Mouse (Mus musculus) kidney, postnatal 36 days (tissue): ENCODE measurements around the gene Lypd4.
"Not testable (repeated sequence)": the region's sequence is repeated elsewhere in the genome, so short reads cannot be mapped to it uniquely, and the experiment has no call there.

Experiments
- DNase-seq, 2 experiments: peaks; one replicate each; pipeline ENCODE4 v3.0.0; 2021 to 2022; ENCODE audit warnings: mixed read lengths in 2 of 2

Gene Lypd4

DNA sequence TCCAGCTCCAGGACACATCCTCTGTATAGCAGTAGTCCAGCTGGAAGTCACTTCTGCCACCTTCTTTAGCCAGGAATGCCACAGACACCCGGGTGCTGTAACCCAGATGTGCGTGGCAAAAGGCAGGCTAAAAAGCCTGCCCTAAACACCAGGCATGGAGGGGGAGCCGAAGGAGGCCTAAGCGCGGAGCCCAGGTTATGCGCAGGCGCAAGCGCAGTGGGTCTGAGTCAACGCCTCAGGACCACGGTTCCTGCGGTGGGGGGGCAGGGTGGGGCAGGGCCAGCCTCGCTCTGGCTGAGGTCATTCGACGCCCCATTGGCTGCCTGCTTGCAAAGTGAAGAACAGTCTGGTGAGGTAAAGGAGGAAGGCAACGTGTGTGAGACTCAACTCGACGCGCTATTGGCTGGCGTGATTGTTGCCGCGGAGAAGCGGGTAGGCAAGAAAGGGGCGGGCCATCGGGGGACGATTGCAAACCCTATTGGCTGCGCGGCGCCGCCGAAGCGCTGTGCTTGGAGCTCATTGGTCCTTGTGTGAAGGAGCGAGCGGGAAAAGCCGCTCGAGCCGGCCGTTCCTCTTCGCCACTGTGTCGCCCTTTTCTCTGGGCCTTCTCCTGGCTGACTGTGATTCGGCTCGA is at the start of gene Lypd4, which contains the start of gene Dmrtc2:
Lypd4 (minus strand) TSS at position 410 of the 634 bp plus-strand sequence.
Dmrtc2 (plus strand) TSS at position 526 of the 634 bp plus-strand sequence.
- DNase-seq, result no peak

DNA sequence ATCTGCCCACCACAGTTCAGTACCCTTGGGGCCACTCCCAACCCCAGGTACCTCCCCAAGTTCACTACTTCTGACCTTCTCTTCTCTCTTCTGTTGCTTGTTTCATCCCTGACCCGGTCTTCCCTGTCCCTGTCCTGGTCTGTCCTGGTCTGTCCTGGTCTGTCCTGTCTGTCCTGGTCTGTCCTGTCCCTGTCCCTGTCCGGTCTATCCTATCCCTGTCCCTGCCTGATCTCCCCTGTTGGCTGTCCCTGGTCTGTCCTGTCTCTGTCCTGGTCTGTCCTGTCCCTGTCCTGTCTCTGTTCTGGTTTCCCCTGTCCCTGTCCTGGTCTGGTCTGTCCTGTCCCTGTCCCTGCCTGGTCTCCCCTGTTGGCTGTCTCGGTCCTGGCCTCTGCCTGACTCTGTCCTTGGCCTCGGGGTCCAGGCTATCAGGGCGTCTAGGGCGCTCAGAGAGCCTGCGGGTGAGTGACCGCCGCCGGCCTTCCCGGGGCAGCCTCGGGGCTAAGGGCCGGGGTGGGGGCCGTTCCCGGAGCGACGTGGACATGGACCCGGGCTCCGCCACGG is 49.1 kb upstream of the Lypd4 start:
- no peak for DNase-seq

DNA sequence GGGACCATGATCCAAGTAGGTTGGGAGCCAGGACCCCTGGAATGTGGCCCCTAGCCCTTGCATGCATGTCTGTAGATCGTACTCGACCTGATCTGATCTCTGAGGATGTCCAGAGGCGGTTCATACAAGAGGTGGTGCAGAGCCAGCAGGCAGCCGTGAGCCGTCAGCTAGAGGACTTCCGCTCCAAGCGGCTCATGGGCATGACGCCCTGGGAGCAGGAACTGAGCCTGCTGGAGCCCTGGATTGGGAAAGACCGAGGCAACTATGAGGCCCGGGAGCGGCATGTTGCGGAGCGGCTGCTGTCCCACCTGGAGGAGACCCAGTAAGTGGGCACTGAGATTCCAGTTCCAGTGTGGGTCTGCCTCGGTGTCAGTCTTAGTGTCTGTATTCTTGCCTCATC is 42.7 kb upstream of the Lypd4 start:
- no peak for DNase-seq

GRCm38 (mm10) chr7:24907211-24907748 is 37.5 kb upstream of the Lypd4 start:
- no peak for DNase-seq

DNA sequence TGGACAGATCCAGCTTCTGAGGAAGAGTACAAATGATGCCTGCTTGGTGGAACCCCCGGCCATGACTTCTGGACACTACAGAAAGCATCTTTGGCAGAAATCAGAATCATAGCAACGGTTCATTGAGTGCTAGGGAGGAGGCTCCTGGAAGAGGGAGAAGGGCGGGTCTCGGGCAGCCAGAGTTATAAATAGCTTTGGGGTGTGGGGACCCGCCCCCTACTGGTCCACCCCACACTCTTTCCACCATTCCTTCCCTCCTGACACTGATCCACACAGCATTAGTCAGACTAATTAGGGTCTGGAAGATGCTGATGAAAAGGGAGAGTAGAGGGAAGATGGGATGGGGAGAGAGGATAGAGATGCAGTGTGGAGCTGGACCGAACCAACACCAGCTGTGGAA is 36.8 kb upstream of the Lypd4 start:
- no peak for DNase-seq

- DNase-seq, result peak; percentile 72 to 81
Observed at GRCm38 (mm10) chr7:24904936-24905335, 35.2 kb upstream of the Lypd4 start.

- DNase-seq, result peak; percentile 98 to 99
Observed at GRCm38 (mm10) chr7:24904070-24904483, 34.3 kb upstream of the Lypd4 start.

DNA sequence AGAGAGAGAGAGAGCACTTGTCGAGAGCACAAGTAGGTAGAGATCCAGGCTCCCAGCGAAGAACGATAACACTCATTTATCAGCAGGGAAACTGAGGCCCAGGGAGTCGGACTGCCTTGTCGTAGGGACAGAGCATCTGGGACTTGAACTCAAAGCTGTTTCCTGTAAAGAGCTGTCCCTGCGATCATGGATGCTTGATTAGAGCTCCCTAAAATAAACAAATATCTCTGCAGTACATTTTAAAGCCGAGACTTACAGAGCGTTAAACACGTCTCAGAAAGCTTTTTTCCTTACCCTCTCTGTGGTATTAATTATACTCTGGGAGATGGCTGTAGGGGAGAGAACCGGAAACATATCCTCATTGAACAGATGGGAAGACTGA is 33.7 kb upstream of the Lypd4 start:
- DNase-seq, result no peak

DNA sequence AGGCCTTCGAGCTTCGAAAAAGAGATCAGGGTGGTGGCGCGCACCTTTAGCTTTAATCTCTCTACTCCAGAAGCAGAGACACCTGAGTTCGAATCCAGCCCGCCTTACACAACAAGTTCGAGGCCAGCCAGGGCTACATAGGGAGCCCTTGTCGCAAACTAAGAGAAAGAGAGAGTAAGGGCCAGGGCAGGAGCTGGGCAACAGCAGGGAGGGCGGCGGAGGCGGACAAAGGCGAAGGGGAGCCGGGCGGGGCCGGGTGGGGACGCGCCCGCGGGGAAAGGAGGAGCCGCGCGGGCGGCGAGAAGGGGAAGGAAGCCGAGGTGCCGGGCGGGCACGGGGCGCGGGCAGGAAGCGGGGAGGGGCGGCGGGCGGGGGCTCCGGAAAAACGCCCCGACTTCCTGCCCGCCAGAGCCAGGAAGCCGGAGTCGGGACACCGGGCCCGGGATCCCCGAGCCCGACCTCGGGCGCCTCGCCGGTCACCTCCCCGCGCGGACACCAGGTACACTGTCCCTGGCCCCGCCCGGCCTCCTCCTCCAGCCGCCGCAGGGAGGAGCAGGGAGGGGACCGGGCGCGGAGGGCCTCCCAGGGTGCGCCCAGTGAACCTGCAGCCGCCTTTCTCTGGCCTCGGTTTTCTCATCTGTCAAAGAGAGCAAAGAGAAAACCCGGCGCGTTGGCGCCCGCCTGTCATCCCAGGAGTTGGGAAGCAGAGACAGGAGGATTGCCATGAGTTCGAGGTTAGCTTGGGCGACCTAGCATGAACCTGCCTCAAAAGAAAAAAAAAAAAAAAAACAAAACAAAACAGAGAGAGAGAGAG is 33.1 kb upstream of the Lypd4 start, which contains the start of gene Arhgef1:
Arhgef1 (plus strand) TSS at position 283 of the 814 bp plus-strand sequence.
- DNase-seq, result peak; percentile 76 to 85

GRCm38 (mm10) chr7:24902264-24902629 is 32.5 kb upstream of the Lypd4 start:
- DNase-seq, result no peak

DNA sequence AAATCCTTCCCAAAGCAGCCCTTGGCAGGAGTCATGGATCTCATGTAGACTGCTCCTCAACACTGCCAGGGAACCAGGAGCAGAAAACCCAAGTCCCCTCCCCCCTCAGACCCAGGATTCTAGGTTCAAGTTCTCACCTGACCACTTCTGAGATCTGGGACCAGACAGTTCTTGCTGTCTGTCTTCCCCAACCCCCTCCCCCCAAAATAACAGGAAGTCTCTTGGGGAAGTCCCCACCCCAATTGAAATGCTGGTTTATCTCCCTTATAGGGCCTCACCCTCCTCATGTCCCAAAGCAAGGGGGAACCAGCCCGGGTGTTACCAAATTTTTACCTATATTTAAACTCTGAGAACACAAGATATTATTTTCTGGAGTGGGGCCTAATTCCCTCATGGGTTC is 32.1 kb upstream of the Lypd4 start:
- no peak for DNase-seq

DNA sequence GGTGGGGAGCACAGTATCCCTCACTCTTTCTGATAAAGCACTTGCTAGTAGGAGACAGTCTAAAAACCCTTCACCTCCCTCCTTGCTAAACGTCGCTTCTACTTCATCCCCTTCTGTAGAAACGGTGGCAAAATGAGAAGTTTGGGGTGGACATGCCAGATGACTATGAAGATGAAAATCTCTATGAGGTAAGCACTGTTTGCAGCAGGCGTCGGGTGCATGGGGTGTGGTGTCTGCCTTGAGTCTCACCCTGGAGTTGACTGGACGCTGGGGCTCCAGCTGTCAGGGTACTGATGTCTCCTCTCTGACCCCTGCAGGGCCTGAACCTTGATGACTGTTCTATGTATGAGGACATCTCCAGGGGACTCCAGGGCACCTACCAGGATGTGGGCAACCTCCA is 31.4 kb upstream of the Lypd4 start:
- DNase-seq, result no peak

GRCm38 (mm10) chr7:24897959-24898358 is 28.2 kb upstream of the Lypd4 start:
- DNase-seq, result no peak

GRCm38 (mm10) chr7:24897224-24897623 is 27.5 kb upstream of the Lypd4 start, which contains the start of gene Cd79a:
Gene Cd79a, plus strand, starts transcription at chr7:24897381.
- no peak for DNase-seq

DNA sequence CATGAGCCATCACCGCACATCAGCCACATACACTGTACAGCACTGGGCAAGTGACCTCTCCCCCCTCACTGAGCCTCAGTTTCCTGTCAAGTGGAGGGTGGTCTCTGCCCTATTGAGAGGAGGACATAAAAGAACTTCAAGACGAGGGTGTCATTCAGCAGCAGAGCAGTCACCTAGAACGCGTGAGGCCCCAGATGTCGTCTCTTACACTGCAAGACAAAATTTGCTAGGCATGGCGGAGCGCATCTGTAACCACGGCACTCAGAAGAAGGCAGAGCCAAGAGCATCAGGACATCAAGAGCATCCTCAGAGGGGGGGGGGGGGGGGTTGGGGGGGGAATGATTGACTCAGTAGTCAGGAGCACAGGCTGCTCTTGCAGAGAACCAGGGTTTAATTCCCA is 26.5 kb upstream of the Lypd4 start:
- DNase-seq, result no peak

DNA sequence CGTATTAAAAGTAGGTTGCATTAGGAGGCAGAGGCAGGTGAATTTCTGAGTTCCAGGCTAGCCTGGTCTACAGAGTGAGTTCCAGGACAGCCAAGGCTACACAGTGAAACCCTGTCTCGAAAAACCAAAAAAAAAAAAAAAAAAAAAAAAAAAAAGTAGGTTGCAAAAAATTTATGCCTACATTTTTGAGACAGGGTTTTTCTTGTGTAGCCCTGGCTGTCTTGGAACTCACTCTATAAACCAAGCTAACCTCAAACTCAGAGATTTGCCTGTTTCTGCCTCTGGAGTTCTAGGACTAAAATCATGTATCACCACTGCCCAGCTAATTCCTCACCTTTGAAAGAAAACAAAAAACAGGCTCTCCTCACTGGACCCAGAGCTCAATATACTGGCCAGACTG is 26.0 kb upstream of the Lypd4 start:
- DNase-seq, result not testable (repeated sequence)

DNA sequence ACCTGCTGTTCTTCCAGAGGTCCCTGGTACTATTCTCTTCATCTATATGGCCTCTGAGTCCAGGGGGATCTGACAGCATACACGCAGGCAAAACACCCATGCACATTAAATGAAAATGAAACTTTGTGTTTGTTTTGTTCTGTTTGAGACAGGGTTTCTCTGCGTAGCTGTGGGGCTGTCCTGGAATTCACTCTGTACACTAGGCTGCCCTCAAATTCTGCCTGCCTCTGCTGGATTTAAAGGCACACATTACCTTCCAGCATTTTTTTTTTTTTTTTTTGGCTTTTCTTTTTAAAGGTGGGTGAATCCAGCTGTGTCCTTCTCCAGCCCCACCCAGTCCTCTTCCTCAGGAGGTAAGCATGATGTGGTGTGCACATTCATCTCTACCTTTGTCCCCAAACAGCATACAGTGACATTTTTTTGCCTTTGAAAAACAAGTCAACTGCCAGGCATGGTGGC is 22.4 kb upstream of the Lypd4 start:
- no peak for DNase-seq

DNA sequence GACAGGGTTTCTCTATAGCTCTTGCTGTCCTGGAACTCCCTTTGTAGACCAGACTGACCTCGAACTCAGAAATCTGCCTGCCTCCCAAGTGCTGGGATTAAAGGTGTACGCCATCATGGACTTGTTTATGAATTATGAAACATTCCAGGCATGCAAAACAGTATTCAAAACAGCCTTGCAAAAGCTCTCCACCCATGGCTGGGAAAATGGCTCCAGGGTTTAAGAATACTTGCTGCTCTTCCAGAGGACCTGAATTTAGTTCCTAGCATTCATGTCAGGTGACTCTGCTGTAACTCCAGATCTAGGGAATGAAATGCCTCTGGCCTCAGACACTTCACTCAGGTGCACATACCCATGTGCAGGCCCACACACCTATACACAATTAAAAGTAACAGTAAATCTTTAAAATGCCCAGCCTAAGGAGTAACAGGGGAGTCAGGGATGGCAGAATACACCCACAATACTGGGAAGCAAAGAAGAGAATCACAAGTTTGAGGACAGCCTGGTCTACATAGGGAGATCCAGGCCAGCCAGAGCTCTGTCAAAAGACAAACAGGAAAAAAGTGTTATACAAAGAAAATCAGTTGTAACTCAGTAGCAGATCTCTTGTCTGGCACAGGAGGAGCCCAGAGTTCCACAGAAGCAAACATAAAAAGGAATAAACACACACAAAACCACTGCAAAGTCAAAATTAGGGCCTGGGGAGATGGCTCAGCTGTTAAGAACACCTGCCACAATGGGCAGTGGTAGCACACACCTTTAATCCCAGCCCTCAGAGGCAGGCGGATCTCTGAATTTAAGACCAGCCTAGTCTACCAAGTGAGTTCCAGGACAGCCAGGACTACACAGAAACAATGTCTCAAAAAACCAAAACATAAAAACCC is 21.7 kb upstream of the Lypd4 start:
- no peak for DNase-seq

- DNase-seq, result peak; percentile 71 to 79
Observed at GRCm38 (mm10) chr7:24890281-24891216, 20.8 kb upstream of the Lypd4 start.

DNA sequence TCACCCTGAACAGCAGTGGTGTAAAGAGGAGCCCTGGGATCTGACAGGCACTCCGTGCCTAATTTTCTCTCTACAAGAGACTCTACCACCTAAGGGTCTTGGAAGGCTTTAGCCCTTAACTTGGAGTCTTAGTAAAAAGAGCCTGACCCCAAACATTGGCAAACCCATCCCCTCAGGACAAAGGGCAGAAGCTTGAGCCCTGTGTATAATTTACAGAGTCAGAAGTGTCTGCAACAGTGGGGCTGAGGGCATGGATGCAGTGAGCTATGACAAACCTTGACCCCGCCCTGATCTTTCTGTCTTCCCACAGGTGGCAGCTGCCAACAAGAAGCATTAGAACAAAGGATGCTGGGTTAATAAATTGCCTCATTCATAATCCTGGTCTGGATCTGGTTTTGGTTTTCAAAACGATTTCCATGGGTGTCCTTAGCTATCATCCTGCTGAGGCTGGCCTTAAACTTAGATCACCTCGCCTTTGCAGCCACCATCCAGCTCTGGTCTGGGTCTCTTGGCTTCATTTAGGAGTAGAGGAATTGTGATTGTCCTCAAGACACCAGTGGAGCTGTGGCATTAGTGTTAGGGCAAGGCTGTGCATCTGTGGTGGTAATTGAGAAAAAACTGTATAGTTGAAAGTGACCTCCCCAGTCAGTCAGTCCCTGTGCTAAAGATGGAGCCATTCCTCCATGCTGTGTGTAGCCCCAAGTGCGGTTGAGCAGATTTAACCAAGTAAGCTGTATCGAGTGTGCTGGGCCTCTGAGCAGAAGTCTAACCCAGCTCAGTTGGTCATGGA is 19.9 kb upstream of the Lypd4 start:
- peak; percentile 77 to 92 for DNase-seq
